Mouse (Mus musculus) forebrain, embryonic 10.5 days (tissue): ENCODE results near the gene Tle2. TPM values are rescaled to one million over a fixed set of nuclear protein-coding genes. Genes with fewer than 3 reads are reported as not detected.
A peak's percentile ranks its signal among the peaks of the same experiment; 100 is the strongest.

ENCODE experiments used
- DNase-seq: peaks from one replicate; pipeline ENCODE4 v3.0.0-alpha.2; 2017; ENCODE audit warnings: low spot score; ENCODE audit errors: extremely low spot score
- H3K27ac ChIP-seq: fragments of 300-500 bp; sonication (generic); 2 replicates; pipeline ENCODE4 v1.5.1; 2016; ENCODE audit warnings: mild to moderate bottlenecking
- H3K27me3 ChIP-seq: fragments of 300-500 bp; sonication (generic); 2 replicates; pipeline ENCODE4 v1.6.1; 2016; ENCODE audit warnings: mild to moderate bottlenecking; ENCODE audit not compliant: poor library complexity, severe bottlenecking
- H3K36me3 ChIP-seq: fragments of 300-500 bp; sonication (generic); replicated peaks from 2 replicates; pipeline ENCODE4 v1.6.1; 2016; ENCODE audit warnings: mild to moderate bottlenecking, moderate library complexity
- H3K4me1 ChIP-seq: fragments of 300-500 bp; sonication (generic); 2 replicates; pipeline ENCODE4 v1.6.1; 2016
- H3K4me3 ChIP-seq: fragments of 300-500 bp; sonication (generic); 2 replicates; pipeline ENCODE4 v1.5.1; 2016; ENCODE audit warnings: mild to moderate bottlenecking, moderate library complexity
- H3K9me3 ChIP-seq: fragments of 300-500 bp; sonication (generic); 2 replicates; pipeline ENCODE4 v1.6.1; 2016; ENCODE audit warnings: mild to moderate bottlenecking, moderate library complexity
- WGBS: fragments of 180-500 bp; shearing (Covaris S2); methylation state at CpG from one replicate; pipeline ENCODE4 v1.1.7; 2016; 5-methylcytosine and 5-hydroxymethylcytosine counted together
- polyA plus RNA-seq: library from polyadenylated mRNA; unstranded; fragments of >200 nt; fragmentation: Nextera tagmentation; extraction: Ambion mirVana; gene quantifications from 2 replicates; pipeline ENCODE4 v1.2.1, GENCODE M21; 2016

Tle2 gene
- polyA plus RNA-seq, 1 experiment from 2014 or later: 4.3 TPM

GRCm38 (mm10) chr10:81604019-81604967 lies 29.9 kb downstream of the Tle2 start:
- peaks cover 10% of the 10 kb centered on the region for H3K36me3 ChIP-seq
- WGBS: 82% methylated on average over 12 of the region's 12 CpGs
- H3K4me1 ChIP-seq: peaks cover 60% of the 10 kb centered on the region
- peak overlapping the region; percentile 82; the same call in 1 of the 2 replicates for H3K27ac ChIP-seq
- H3K4me3 ChIP-seq: peak overlapping the region; percentile 67; the same call in 1 of the 2 replicates
- H3K27me3 ChIP-seq: peaks cover 43% of the 10 kb centered on the region
- no peaks in the 10 kb centered on the region for H3K9me3 ChIP-seq
- DNase-seq: no peak

GRCm38 (mm10) chr10:81604968-81605665 lies 30.8 kb downstream of the Tle2 start:
- 21% methylated on average over 29 of the region's 29 CpGs for WGBS
- DNase-seq: peak; percentile 83
- Histone ChIP-seq H3K27me3 (peaks cover 35% of the 10 kb centered on the region), H3K27ac (peak overlapping the region; percentile 82), H3K36me3 (peaks cover 12% of the 10 kb centered on the region), H3K9me3 (no peaks in the 10 kb centered on the region), H3K4me3 (peak overlapping the region; percentile 67), H3K4me1 (peaks cover 53% of the 10 kb centered on the region)

- WGBS: 4% methylated on average over 14 of the region's 14 CpGs
- no peak for DNase-seq
- Histone ChIP-seq H3K4me1 (peaks cover 48% of the 10 kb centered on the region), H3K27ac (peak overlapping the region; percentile 82), H3K4me3 (peak overlapping the region; percentile 67), H3K27me3 (peaks cover 30% of the 10 kb centered on the region), H3K9me3 (no peaks in the 10 kb centered on the region; the same call in 1 of the 2 replicates), H3K36me3 (peaks cover 12% of the 10 kb centered on the region)
Observed at GRCm38 (mm10) chr10:81605666-81605973, 31.3 kb downstream of the Tle2 start.

- Histone ChIP-seq H3K4me3 (peak within 1 kb of the TSS; percentile 67), H3K27ac (peak within 1 kb of the TSS; percentile 90), H3K36me3 (peaks cover 12% of the 10 kb centered on the region), H3K9me3 (peaks cover 5% of the 10 kb centered on the region; the same call in 1 of the 2 replicates), H3K4me1 (peaks cover 43% of the 10 kb centered on the region), H3K27me3 (peaks cover 26% of the 10 kb centered on the region)
- under 1% methylated on average over 39 of the region's 39 CpGs for WGBS
- DNase-seq: peak; percentile 94
Observed at GRCm38 (mm10) chr10:81605974-81606751, 31.8 kb downstream of the Tle2 start, which contains the start of gene BC025920. Gene BC025920 (plus strand): TSS chr10:81606270.

GRCm38 (mm10) chr10:81608308-81608707 lies 33.9 kb downstream of the Tle2 start:
- Histone ChIP-seq H3K27me3 (peaks cover 10% of the 10 kb centered on the region), H3K36me3 (peaks cover 12% of the 10 kb centered on the region), H3K27ac (no peak overlapping the region), H3K9me3 (peaks cover 7% of the 10 kb centered on the region; the same call in 1 of the 2 replicates), H3K4me1 (peaks cover 23% of the 10 kb centered on the region), H3K4me3 (no peak overlapping the region)
- 86% methylated on average over 1 of the region's 1 CpGs for WGBS
- no peak for DNase-seq

GRCm38 (mm10) chr10:81612779-81613178 lies 38.4 kb downstream of the Tle2 start:
- WGBS: 69% methylated on average over 3 of the region's 3 CpGs
- DNase-seq: no peak
- no peak overlapping the region for H3K4me3 ChIP-seq
- no peak overlapping the region for H3K27ac ChIP-seq
- H3K27me3 ChIP-seq: no peaks in the 10 kb centered on the region
- H3K9me3 ChIP-seq: peaks cover 7% of the 10 kb centered on the region; the same call in 1 of the 2 replicates
- H3K4me1 ChIP-seq: peaks cover 8% of the 10 kb centered on the region
- H3K36me3 ChIP-seq: peaks cover 11% of the 10 kb centered on the region

- H3K27me3 ChIP-seq: no peaks in the 10 kb centered on the region
- H3K4me3 ChIP-seq: no peak overlapping the region
- H3K36me3 ChIP-seq: peaks cover 7% of the 10 kb centered on the region
- 74% methylated on average over 6 of the region's 6 CpGs for WGBS
- no peak overlapping the region for H3K27ac ChIP-seq
- H3K9me3 ChIP-seq: peaks cover 7% of the 10 kb centered on the region; the same call in 1 of the 2 replicates
- DNase-seq: no peak
- H3K4me1 ChIP-seq: peaks cover 8% of the 10 kb centered on the region
Observed at GRCm38 (mm10) chr10:81615486-81615885, 41.1 kb downstream of the Tle2 start.

- H3K27ac ChIP-seq: no peak overlapping the region
- H3K9me3 ChIP-seq: no peaks in the 10 kb centered on the region
- DNase-seq: no peak
- no peaks in the 10 kb centered on the region for H3K27me3 ChIP-seq
- no peak overlapping the region for H3K4me3 ChIP-seq
- H3K4me1 ChIP-seq: peaks cover 8% of the 10 kb centered on the region
- 88% methylated on average over 5 of the region's 5 CpGs for WGBS
- peaks cover 51% of the 10 kb centered on the region for H3K36me3 ChIP-seq
Observed at GRCm38 (mm10) chr10:81619976-81620375, 45.6 kb downstream of the Tle2 start.

GRCm38 (mm10) chr10:81620786-81621185 lies 46.4 kb downstream of the Tle2 start:
- Histone ChIP-seq H3K4me3 (no peak overlapping the region), H3K36me3 (peaks cover 60% of the 10 kb centered on the region), H3K27me3 (no peaks in the 10 kb centered on the region), H3K4me1 (peaks cover 3% of the 10 kb centered on the region), H3K9me3 (no peaks in the 10 kb centered on the region), H3K27ac (no peak overlapping the region)
- 56% methylated on average over 9 of the region's 9 CpGs for WGBS
- no peak for DNase-seq

GRCm38 (mm10) chr10:81623441-81623840 lies 49.1 kb downstream of the Tle2 start:
- Histone ChIP-seq H3K36me3 (peaks cover 65% of the 10 kb centered on the region), H3K4me1 (peaks cover 26% of the 10 kb centered on the region), H3K9me3 (no peaks in the 10 kb centered on the region), H3K4me3 (no peak overlapping the region), H3K27me3 (no peaks in the 10 kb centered on the region), H3K27ac (no peak overlapping the region)
- no peak for DNase-seq
- 57% methylated on average over 8 of the region's 8 CpGs for WGBS

- 91% methylated on average over 22 of the region's 22 CpGs for WGBS
Observed at GRCm38 (mm10) chr10:81626101-81626993, 52.0 kb downstream of the Tle2 start.

More at GRCm38 (mm10) chr10:81626101-81626993, 52.0 kb downstream of the Tle2 start:
- H3K36me3 ChIP-seq: peaks cover 49% of the 10 kb centered on the region
- DNase-seq: no peak
- H3K27me3 ChIP-seq: 0 out of 2 replicates have a peak, but pooled peaks cover 5% of the 10 kb centered on the region
- H3K27ac ChIP-seq: peak overlapping the region; percentile 91
- H3K4me1 ChIP-seq: peaks cover 28% of the 10 kb centered on the region
- H3K4me3 ChIP-seq: peak overlapping the region; percentile 67
- no peaks in the 10 kb centered on the region for H3K9me3 ChIP-seq
